Mouse (Mus musculus): Measurements from ENCODE around the gene Myoz1.
A peak's percentile ranks its signal among the peaks of the same experiment; 100 is the strongest.
"Not testable (repeated sequence)": the region's sequence is repeated elsewhere in the genome, so short reads cannot be mapped to it uniquely, and the experiment has no call there.

Gene Myoz1

DNA sequence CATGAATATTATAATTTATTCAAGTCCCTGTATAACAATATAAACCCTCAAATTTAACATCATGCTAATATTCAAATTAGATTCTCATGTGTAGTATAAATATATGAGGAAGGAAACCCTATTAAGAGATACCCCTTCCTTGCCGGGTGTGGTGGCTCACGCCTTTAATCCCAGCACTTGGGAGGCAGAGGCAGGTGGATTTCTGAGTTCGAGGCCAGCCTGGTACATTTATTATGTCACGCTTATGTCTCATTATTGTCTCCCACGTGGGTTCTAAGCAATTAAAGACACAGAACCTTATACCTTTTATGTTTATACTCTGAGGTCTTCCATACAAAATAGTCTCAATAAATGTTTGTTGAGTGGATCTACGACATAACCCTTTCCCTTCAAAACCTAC is 17.6 kb downstream of the Myoz1 start:
- no peak for DNase-seq (ENCODE audit: low spot score)

DNA sequence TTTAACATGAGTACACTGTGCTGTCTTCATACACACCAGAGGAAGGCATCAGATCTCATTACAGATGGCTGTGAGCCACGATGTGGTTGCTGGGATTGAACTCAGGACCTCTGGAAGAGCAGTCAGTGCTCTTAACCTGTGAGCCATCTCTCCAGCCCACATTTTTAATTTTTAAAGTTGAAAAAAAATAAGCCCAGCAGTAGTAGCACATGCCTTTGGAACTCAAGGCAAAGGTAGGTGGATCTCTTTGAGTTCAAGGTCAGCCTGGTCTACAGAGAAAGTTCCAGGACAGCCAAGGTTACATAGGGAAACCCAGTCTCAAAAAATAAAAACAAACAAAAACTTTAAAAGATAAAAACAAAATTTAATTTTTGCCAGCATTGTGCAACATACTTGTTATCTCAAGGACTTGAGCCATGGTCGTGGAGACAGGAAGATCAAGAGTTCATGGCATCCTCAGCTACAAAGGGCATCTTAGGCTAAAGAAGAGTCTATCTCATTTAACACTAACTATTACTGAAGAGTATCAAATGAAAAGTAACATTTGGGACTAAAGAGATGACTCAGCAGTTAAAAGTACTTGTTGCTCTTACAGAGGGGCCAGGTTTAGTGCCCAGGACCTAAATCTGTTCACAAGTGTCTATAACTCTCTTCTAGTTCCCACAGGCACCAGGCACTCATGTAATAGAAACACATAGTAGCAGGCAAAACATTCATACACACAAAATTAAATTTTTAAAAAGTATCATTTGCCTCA is 18.3 kb downstream of the Myoz1 start:
- no peak for DNase-seq (ENCODE audit: low spot score)

DNA sequence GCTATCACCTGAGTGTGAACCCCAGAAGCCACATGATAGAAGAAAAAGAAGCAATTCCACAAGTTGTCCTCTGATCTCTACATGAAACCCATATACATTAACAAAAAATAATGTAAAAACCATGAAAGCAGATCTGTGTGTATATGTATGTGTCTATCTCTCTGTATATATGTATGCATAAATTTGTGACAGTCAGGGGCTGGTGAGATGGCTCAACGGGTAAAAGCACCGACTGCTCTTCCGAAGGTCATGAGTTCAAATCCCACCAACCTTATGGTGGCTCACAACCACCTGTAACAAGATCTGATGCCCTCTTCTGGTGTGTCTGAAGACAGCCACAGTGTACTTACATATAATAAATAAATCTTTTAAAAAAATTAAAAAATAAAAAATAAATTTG is 19.4 kb downstream of the Myoz1 start:
- not testable (repeated sequence) for DNase-seq (ENCODE audit: low spot score)

DNA sequence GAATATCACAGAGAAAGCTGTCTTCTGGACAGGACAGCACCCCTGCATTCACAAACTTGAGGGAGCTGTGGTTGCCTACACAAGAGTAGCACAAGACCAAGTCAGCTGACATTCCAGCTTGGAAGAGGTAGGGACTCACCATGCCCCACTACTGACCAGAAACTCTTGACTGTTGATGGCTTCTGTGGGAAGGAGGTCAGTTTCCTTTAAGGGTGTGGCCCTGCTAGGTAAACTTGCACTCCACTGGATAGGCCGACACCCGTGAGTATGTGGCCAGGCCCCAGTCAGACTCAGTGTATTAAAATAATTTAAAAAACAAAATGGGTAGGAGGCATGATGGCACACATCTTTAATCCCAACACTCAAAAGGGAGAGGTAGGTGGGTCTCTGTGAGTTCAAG is 20.8 kb downstream of the Myoz1 start:
- DNase-seq (ENCODE audit: low spot score), result no peak

DNA sequence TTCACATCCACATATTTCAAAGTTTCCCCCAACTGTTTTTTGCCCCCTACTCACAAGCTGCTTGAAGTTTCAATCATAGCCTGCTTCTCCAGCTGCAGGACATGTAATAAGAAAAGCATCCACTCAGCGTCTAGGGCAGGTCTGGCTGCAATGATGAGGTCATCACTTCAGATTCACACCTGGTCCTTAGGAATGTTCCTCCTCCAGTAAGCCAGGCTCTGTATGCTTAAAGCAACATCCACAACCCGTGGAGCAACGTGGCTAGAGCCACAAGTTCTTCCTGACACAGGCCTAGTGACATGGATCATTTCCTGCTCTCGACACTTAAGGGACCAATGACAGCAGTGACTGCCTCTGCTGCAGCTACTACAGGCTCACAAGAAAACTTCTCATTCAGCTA is 25.1 kb downstream of the Myoz1 start:
- DNase-seq (ENCODE audit: low spot score), result no peak

DNA sequence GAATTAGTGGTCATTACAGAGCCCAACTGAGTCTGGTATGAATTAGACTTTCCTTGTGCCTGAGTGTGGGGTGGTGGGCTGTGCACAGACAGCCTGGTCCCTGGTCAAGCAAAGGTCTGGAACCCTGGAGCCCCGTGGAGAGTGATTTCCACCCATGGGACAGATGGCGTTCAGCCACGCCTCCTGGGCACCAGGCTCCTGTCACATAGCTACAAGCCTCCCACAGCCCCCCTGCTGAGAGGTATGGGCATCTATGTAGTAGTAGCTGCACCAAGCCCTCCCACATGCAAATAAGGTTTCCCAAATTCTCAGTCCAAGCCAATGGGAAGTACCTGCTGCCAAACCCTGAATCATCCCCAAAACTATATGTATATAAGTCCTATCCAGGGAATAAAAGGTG is 29.4 kb downstream of the Myoz1 start:
- DNase-seq (ENCODE audit: low spot score), result no peak

DNA sequence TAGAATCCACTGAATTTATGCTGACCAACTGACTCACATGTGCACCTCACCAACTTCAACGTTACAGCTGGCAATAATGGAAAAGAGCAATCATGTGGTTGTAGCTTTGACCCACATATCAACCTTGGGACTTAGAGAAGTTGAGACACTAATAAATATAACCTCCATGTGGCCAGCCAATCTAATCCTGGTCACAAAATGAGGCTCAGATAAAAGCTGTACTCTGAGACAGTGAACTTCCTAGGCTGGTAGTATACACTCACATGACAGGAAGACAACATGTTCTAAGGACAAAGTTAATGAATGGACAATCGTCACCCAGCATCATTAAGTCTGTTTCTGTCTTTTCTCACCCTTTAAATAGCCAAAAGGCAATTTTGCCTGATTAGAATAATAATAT is 29.9 kb downstream of the Myoz1 start:
- DNase-seq (ENCODE audit: low spot score), result no peak

DNA sequence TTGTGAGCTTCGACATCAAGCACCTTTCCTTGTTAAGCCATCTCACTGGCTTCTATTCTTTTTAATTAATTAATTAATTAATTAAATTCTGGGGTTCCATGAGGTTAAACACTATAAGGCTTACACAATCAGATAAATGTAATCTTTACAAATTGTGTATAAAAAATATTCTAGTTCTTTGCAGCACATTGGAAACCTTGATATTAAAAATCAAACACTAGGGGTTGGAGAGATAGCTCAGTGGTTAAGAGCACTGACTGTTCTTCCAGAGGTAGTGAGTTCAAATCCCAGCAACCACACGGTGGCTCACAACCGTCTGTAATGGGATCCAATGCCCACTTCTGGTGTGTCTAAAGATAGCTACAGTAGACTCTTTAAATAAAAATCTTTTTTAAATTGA is 33.4 kb downstream of the Myoz1 start:
- no peak for DNase-seq (ENCODE audit: low spot score)

DNA sequence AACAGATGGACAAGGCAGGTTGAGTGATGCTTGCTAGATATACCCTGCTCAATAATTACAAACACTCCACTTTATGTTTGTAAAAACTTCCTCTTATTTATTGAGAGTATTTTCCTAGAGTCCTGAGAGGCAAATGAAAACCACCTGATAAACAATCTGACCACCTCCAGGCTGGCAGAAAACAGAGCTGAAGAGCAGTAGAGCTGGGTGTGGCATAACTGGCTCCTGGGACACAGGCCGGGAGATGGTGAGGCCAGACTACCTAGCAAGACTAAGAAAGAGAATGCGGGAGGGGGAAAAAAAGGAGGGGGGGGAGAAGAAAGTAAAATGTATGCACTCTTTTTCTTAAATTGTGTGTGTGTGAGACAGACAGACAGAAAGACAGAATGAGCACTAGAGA is 33.9 kb downstream of the Myoz1 start:
- no peak for DNase-seq (ENCODE audit: low spot score)

DNA sequence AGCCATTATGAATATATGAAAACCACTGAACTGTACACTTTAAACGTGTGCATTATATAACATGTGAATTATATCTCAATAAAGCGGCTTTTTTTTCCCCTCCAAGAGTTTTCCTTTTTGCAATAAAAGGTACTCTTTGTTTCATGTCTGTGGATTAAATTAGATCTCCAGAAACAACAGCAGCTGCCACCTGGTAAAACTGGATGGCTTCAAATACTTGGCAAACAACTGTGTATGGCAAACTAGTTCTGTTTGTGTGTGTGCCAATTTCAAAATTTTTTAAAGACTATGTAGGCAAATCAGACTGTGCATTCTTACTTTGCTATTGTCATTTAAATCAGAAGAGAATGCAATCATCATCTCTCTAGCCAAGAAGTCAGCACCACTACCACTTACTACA is 34.4 kb downstream of the Myoz1 start:
- no peak for DNase-seq (ENCODE audit: low spot score)

DNA sequence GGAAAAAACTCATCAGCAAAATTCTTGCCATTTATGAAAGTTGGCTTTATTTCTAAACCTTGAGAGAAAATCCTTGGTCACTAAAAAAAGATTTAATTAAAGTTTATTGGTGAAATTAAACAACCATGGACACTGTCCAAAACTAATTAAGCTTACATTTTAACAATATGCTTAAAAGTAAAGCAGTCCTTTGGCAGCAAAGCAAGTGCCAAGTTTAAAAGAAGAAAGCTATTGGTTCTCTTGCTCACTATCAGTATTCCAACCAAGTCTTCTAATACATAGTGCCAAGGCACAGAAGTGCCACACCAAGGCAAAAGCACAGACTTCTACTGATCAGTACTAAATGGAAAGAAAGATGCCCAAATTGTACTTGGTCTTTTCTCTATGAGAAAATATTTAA is 37.2 kb downstream of the Myoz1 start:
- DNase-seq (ENCODE audit: low spot score), result no peak

DNA sequence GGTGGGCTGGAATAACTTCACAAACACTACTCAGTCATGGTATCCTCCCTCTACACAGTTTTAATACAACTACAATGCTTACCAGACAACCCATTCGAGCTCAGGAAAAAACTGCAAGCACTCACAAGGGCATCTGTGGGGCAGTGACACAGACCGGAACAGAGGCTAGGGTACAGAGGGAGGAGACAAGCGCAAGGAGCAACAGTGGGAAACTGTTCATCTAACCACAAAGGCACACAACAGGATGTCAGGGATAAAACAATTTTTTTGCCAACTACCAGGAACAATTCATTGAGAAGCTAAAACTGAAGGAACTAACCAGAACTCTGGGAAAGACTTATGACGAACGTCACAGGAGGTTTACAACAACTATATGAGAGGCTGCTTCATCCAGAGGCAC is 38.1 kb downstream of the Myoz1 start:
- DNase-seq (ENCODE audit: low spot score), result no peak

DNA sequence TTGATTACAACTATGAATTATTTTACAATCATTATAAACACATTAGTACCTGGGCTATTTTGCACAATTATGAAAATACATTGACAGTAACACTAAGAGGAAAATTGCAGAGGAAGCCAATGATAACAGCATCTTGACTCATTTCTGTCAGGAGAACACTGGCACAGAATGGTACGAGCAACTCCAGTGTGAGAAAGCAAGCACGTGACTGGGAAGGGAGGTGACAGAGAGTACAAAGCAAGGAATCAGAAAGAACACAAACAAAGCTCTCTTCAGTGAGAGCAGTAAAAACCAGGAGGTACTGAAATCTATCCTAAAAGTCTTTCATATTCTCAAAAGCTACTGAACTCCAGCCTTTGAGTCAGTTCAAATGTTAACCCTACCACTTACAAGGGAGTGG is 39.9 kb downstream of the Myoz1 start:
- DNase-seq (ENCODE audit: low spot score), result peak; percentile 35

DNA sequence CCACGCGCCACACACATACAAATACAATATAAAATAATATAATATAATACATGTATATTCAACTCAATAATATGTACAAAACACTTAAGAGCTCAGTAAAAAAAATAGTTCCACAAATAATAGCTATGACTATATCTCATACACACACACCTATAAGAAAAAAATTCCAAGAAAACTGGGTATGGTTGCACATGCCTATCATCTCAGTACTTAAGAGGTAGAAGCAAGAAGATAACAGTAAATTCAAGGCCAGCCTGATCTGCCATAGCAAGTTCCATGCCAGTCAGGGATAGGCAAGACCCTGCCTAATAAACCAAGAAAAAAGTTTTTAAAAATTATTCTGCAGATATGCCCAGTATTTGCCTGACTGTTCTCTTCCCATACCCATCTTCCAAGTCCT is 41.3 kb downstream of the Myoz1 start:
- no peak for DNase-seq (ENCODE audit: low spot score)

DNA sequence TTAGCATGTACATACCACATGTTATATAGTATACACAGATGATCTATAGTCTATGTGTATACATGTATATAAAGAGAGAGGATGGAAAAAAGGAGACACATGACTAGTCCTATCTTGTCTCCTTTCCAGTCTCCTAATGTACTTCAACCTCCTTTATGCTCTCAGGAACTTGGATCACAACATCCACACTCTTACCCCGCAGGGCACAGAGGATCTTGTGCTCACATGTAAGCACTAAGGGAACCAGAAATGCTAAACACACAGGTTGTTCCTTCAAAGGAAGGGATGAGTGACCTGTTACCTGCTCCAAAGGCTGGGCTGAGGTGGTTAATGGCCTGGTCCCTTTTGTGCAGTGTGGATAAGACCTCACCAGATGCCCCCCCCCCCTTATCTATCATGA is 43.5 kb downstream of the Myoz1 start:
- DNase-seq (ENCODE audit: low spot score), result no peak

DNA sequence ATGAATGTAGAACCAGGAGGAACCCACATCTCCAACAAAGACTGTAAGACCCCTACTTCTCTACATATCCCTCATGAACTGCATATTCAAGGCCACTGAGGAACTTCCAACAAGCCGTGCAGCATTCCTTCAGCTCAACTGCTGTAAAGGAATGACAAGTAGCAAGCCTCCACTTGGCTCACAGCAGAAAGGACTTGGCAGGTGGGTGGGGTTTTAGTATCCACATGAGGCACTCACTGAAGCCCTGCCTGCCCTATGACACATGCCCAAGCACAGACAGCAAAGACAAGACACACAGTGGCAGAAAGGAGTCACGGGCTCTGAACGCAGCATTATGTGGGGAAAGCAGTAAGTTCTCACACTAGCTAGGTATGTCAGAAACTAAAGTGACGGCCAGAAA is 46.2 kb downstream of the Myoz1 start:
- DNase-seq (ENCODE audit: low spot score), result no peak

DNA sequence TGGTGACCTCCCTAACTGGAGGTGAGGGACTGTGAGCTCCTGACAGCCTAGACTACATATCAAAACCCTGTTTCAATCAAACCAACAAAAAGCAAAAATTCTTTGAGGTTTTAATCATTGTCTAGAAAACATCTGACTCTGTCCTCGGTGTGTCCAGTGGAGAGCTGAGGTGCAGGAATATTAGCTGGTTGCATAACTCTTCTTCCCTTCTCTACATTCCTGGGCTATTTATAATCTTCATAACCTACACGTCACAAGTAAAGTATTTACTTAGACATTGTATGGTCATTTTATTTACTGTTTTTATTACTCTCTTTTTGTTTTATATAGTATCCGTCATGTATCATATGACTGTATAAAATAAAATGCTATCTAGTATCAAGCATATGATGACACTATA is 46.8 kb downstream of the Myoz1 start:
- no peak for DNase-seq (ENCODE audit: low spot score)

DNA sequence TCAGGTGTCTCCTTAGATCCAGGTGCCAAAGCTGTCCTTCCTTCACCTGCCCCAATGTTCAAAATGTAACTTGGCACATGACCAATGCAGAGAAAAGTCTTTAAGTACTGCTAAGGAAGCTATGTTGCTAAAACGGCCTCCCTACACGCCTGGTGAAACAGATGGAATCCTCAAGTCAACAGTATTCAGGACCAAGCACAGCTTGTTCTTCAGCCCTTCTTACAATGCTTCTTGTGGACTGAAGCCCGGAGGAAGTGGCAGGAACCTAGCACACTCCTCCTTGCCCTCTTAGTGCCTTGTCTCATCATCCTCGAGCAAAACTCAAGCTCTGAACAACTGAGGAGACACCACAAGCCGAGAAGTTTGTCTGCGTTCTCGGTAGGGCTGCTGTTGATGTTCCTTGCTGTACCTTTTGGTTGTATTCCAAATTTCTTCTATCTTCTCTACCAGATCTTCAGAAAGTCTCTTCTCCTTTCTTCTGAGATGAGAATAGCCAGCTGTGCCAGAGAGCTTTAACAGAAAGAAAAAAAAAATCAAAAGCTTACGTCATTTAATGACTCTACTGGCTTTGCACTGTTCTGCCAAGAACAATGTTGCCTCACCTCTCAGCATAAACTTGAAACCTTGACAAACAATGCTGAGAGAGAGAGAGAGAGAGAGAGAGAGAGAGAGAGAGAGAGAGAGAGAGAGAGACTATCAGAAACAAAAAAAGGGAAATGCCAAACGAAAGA is 48.8 kb downstream of the Myoz1 start:
- DNase-seq (ENCODE audit: low spot score), result no peak

DNA sequence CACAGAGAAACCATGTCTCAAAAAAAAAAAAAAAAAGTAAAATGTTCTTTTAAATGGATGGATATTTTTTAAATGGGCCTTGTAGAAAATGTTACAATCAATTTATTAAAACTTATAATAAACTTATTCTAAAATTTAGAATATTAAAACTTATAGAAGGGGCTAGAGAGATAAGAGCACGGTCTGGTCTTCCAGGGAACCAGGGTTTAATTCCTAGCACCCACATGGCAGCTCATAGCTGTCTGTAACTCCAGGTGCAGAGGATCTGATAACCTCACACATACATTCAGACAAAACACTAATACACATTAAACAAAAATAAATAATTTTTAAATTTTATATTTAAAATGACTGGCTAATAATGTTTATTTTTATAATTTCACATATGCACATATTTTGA is 55.1 kb downstream of the Myoz1 start:
- DNase-seq (ENCODE audit: low spot score), result no peak

DNA sequence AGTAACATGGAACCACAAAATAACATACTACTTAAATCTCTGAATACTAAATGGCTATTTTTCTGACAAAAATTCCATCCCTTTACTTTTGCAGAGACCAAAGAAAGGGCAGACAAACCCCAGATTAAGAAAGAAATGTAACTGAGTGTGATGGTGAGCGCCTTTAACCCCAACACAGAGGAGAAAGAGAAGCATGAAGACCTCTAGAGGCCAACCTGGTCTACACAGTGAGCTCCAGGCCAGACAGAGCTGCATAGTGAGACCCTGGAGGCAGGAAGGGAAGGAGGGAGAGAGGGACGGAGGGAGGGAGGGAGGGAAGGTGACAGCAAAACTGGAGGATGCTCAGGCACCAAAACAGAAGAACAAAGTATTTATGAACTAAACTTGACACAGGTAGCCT is 56.1 kb downstream of the Myoz1 start:
- DNase-seq (ENCODE audit: low spot score), result no peak

DNA sequence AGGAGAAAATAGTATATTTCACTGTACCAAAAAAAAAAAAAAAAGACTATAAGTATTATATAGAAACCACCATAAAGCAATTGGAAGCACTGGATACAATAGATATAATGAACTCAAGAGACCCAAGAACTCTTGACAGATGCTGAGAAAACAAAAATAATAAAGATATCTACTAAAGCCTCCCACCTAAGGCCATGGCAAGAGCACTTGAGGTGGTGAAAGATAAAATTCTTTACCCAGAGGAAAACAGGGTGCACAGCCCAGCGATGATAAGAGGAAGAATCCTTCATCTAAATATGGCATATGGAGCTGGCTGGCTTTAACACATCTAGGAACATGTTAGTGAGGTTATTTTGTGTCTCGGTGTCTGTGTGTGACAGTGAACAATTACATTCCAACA is 56.8 kb downstream of the Myoz1 start:
- no peak for DNase-seq (ENCODE audit: low spot score)
